Mouse (Mus musculus): Measurements from ENCODE around the gene Ly6g6e.

Gene Ly6g6e

DNA sequence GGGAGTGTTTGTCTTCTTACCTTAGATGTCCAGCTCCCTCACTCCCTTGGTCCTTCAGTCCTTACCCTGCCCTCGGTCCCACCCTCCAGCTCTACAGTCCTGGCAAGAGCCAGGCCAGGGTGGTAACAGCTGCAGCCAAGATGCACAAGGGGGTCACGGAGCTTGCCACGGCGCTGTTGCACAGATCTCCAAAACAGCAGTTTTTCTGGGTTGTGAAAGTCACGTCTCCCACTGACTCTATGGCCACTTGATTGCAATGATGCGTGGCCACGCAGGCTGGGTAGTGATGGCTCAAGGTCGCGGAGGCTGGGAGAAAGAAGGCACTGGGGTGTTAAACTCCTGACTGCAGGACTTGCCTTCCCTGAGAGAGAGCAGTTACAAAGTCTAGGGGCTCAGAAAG lies 5.2 kb upstream of the Ly6g6e start:
- in situ Hi-C loops (cut with MseI, MboI), result no loop called here

DNA sequence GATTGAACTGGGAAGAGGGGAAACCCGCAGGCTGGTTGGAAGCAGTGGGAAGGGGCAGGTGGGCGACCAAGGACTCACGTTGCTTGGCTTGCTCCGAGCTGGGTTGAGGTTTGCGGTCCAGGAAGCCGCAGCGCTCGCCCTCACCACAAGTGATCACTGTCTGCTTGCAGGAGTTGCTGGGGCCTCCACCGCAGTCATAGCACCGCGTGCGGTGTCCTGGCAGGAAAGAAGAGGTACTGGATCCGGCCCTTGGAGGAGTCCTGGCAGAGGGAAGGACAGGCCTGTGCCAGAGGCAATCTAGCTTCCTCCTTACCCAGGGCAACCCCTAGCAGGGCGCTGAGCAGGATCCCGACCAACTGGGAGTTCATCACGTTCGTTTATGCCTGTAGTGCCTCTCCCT lies 2.6 kb upstream of the Ly6g6e start:
- in situ Hi-C loops (cut with MseI, MboI), result no loop called here

DNA sequence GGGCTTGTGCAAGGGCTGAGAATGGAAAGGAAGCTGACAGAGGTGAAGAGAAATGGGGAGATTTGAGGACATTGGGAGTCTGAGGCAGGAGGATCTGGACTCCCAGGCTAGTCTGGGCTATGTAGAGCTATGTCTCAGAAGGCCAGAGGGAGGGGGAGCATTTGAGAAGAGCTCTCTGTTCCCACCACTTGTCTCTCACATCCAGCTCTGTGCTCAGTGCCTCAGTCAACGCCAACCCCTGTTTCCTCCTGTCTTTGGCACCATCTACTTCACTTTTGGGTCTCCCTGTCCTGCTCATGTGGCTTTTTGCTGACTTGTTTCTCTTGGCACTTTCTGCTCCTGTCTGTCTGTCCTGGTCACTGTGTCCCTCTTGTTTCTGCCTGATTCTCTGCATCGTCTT lies 583 bp downstream of the Ly6g6e start:
- in situ Hi-C loops (cut with MseI, MboI), result no loop called here

DNA sequence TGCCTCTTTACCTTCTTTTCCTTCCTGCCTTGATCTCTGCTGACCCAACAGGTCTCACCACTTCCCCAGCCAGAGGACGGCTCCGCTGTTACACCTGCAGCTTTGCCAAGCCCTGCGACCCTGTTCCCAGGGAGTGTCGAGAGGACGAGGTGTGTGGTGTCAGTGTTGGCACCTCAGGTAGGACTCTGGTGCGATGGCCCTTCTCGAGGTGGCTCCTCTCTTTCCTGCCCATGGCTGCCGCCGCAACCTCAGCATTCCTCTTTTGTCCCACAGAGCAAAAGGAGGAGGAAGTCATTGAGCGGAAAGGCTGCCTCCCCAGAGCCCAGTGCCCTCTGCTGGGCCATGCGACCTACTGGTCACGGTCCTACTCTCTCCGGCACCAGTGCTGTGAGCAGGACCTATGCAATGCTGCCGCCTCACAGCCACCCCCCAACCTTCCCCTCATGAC lies 1.1 kb downstream of the Ly6g6e start, which contains the start of gene Ly6g6d:
Ly6g6d (minus strand) TSS at position 280 of the 448 bp plus-strand sequence.
- in situ Hi-C loops (cut with MseI, MboI), result no loop called here

DNA sequence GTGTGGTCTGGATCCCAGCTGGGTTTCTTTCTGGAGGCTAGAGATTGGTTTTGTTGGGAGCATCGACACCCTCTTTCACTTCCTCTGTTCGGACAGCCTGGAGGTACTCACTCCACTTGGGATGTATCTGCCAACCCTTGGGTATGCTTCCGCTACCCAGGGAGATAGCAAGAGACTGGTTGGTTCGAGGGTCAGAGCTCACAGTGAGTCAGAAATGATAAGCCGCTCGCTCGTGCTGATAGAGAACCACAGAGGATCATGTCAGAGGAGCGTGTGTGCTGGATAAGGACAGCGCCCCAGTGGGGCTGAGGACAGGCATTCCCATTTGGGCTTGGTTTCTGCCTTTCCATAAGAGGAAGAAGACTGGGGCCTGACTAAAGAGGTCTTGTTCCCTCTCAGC lies 3.1 kb downstream of the Ly6g6e start:
- in situ Hi-C loops (cut with MseI, MboI), result no loop called here

DNA sequence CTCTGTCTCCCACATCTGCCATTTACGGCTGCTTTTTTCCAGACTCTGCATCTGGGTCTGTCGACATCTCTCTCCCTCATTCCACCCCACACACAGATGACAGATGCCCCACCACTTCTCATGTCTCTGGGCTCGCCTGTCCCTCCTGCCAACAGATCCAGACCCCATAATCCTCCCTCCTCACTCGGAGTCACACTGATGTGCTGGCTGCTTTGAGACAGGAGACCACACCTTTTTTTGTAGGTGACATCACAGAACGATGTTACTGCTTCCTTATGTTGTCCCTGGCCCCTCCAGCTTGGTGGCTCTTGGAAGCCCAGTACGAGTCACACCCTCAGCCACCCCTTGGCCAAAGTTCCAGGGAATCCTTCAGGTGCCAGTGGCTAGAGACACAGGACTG lies 3.5 kb downstream of the Ly6g6e start:
- in situ Hi-C loops (cut with MseI, MboI), result no loop called here

DNA sequence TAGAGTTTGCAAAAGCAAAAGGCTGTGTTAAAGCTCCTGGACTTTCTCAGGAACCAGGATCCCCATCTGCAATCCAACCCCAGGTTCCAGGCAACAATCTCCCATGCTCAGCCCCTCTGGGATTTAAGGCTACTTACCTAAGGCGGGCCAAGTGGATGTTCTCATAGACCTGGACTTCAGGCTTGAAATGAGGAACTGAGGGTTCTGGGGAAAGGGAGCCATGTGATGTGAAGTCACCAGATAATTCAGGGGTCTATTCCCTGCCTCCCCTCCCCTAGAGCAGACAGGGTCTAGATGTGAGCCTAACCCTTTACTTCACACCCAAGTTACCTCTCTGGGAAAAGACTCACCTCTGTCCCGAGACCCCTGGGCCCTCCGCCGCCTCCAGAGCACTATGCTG lies 4.0 kb downstream of the Ly6g6e start:
- in situ Hi-C loops (cut with MseI, MboI), result no loop called here

DNA sequence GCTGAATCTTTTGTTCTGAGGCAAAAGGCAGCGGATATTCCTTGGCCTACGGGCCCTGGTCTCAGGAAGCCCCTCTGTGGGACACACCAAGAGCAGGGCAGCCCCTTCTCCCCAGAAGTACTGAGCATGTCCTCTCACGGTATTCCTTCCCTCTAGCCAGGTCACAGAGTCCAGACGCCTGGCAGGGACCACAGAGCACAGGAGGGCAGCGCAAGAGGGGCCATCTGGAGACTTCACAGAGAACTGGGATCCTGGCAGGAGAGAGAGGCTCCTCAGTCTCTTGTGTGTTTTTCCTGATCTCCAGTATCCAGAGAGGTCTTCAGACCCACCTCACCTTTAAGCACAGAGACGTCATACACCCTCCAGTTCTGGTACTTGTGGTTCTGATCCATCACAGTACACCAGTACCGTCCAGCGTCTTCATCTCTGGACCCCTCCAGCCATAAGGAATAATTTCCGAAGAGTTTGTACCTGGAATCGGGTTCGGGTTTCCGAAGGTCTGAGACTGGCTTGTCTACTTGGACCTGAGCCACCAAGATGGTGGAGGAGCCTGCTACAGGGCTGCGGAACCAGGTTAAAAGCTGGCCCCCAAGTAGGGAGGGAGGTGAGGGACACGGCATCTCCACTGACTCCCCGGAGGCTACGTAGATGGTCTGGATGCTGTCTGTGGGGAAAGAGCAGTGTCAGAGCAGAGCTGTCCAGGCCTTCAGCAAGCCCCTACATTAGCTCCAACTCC lies 6.3 kb downstream of the Ly6g6e start:
- in situ Hi-C loops (cut with MseI, MboI), result no loop called here

DNA sequence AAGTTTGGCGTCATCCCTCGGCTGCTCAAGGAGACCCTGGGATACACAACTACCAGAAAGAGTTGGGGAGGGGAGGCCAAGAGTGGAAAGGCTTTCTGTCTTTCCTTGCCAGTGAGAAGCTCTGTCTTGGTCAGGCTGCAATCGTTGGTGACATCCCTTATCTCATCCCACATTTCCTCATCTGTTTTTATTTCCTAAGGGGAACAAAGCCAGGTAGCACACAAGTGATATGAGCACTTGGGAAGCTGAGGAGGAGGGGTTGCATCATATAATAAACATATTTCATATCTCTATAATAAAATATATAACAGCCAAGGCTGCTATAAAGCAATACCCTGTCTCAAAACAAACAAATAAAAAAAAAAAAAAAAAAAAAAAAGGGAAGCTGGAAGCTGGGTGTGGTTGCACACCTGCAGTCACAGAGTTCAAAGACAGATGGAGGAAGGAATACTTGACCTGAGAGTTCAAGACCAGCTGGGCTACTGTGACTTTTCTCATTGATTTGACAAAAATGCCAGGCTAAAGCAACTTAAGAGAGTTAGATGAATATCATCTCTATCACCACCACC lies 7.3 kb downstream of the Ly6g6e start:
- in situ Hi-C loops (cut with MseI, MboI), result no loop called here

DNA sequence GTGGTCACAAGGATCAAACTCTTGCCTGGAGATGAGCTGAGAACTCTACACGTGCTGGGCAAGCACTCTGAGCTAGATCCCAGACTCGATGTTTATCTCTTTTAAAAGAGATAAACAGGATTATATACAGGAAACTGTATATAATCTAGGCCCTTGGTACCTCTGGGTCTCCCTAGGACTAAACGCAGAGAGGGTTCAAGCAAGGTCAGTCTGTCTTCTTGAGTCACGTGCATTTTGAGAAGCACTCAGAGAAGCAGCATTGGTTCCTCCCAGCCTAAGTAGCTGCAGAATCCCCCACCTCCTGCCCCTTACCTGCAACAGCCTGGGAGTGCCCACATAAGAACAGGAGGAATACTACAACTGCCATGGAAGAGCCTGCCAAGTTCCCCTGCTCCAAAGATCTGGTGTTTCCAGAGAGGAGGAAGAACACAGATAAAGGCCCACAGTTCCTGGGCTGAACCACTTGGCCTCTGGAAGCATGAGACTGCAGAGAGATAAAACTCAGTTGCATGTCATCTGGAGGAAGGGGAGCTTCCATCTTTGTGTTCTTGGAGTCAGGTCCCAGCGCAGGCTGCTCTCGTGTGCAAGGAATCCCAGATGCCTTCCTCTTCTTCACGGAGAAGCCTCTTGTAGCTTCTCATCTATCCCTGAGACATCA lies 8.6 kb downstream of the Ly6g6e start, which contains the start of gene Ly6g6f:
Ly6g6f (minus strand) TSS at position 403 of the 658 bp plus-strand sequence.
- in situ Hi-C loops (cut with MseI, MboI), result no loop called here

DNA sequence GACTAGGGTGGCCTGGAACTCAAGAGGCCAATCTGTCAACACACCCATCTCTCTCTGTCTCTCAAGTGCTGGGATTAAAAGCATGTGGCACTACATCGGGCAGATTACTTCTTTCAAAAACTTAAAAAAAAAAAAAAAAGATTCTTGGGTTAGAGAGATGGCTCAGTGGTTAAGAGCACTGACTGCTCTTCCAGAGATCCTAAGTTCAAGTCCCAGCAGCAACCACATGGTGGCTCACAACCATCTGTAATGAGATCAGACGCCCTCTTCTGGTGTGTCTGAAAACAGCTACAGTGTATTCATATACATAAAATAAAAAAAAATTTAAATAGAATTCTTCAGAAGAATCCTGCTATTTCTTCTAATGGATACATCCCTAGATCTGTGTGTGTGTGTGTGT lies 11.4 kb downstream of the Ly6g6e start:
- in situ Hi-C loops (cut with MseI, MboI), result no loop called here

DNA sequence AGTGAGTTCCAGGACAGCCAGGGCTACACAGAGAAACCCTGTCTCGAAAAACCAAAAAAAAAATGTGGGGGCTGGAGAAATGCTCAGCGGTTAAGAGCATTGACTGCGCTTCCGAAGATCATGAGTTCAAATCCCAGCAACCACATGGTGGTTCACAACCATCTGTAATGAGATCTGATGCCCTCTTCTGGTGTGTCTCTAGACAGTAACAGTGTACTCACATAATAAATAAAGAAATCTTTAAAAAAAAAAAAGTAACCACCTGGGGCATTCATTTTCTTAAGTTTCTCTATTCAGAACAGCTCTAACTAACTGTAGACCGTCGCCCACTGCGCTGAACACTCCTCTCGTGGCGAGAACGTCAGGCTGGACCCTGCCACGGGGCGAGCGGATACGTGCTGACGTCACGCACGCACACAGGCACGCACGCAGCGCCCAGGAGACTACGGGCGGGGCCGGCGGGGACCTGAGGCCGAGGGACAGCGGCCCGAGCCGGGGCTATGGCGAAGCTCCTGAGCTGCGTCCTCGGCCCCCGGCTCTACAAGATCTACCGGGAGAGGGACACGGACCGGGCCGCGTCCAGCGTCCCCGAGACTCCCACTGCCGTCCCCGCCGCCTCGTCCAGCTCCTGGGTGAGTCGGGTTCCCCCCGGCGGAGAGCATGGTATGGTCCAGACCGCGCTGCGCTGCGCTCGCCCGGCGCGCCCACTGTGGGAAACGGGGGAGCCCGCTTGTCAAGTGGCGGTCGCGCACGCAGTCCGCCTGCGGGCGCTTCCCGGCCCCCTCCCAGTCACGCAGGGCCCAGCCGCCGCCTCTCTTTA lies 12.3 kb downstream of the Ly6g6e start, which contains the start of gene Abhd16a:
Abhd16a (plus strand) TSS at position 439 of the 820 bp plus-strand sequence.
- in situ Hi-C loops (cut with MseI, MboI), result no loop called here

DNA sequence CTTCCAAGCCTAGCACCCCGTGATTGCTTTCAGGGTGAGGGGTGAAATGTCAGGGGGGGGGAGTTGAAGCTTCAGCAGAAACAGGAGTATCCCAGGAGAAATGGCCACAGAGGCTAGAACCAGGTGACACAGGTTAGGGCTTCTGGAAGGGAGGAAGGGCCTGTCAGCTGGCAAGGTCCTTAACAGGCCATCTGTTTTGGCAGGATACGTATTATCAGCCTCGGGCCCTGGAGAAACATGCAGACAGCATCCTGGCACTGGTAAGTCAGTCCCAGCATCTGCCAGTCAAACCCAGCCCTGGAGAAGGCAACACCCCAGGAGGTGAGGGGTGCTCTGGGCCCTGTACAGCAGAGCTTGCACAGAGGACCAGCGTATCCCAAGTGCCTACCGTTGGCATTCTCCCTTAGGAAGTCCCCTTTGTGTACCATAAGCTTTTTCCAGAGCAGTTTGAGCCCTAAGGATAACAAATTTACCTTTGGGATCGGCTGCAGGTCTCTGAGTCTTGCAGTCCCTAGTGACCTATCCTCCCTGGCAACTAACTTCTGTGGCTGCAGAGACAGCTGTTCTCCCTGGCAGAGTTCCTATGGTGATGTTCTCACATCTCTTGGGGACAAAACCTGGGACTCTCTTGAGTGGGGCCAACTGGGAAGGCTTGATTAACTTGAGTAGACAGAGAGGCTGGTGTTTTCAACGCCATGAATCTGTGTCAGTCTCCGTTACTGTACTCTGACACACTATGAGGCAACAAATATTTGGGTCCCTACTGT lies 13.6 kb downstream of the Ly6g6e start:
- in situ Hi-C loops (cut with MseI, MboI), result no loop called here

DNA sequence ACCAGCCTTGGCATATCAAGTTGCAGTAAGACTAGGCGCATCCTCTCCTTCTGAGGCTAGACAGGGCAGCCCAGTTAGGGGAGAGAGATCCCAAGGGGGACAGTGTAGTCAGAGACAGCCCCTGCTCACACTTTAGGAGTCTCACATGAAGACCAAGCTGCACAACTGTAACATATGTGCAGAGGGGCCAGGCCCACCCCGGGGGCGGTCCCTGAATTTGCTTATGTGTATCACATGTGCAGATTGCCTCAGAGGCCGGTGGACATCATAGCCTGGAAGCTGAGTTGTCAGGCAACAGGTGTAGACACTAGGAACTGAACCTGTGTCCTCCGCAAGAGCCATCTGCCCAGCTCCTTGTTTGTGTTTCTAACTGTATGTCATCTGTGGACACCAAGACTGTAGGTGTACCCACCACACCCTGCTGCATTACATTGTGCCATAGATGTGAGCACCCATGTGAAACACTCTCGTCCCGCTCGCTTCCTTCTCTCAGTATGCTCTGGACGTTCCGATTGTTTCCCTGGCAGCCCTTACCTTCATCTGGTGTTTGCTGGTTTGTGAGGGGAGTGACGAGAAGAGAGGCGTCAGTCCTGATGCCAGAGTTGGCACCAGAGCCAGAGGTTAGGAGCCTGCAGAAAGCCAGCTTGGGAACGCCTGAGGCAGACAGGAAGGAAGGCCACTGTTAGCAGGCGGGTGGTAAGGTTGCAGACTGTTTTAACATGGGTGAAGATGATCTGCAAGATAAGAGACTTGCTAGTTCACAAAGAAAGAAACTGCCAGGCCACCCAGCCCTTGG lies 15.9 kb downstream of the Ly6g6e start:
- in situ Hi-C loops (cut with MseI, MboI), result no loop called here

DNA sequence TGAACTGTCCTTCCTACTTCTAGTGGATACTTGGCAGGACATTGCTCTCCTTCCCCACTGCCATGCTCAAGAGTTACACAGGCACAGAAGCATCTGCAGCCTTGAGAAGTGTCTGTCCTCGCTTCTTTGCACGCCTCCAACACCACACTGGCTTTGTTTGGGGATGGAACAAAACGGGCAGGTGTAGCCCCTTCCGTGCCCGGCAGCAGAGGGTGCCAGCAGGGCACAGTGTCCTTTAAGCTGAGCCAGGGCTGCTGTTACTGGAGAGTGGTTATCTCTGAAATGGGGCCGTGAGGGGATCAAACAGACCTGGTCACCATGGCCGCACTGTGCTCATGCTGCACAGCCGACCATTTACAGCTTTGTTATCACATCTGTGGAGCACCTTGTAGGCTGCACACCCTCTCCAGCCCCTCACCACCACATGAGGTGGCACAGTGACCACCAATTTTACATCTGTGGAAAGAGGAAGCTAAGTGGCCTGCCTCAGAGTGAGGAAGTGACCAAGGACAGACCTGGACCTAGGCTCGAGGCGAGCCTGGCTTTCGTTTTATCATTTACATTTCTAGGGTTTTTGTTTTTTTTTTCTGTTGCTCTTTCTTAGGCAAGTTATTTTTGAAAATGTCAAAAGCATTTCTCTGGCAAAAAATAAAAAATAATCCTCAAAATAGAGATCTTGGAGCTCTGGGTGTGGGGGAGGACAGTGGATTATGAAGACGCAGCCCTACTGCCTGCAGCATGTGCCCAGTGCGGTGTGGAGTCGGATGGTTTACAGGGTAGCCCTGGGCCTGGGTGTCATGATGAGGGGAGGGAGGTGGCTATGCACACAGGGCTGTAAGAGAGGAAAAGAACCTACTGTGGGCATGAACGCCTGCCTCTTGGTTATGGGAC lies 18.0 kb downstream of the Ly6g6e start:
- in situ Hi-C loops (cut with MseI, MboI), result no loop called here

DNA sequence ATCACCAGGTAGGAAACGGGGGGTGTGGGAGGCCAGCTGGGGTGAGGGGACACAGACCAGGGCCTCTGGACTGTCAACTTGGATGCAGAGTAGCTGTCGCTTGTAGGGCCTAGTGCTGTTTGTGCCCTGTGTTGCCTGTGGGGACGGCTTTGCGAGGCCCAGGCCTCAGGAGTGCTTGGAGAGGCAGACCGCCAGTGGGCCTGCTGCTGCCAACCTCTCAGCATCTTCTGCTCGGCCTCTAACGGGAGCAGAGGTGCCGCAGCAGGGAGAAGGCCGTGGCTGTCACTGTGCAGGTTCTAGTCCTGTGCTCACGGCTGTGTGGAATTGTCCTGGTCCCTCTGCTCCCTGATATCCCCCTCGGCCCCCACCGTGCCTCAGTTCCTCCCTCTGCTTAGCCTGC lies 19.9 kb downstream of the Ly6g6e start:
- in situ Hi-C loops (cut with MseI, MboI), result no loop called here

DNA sequence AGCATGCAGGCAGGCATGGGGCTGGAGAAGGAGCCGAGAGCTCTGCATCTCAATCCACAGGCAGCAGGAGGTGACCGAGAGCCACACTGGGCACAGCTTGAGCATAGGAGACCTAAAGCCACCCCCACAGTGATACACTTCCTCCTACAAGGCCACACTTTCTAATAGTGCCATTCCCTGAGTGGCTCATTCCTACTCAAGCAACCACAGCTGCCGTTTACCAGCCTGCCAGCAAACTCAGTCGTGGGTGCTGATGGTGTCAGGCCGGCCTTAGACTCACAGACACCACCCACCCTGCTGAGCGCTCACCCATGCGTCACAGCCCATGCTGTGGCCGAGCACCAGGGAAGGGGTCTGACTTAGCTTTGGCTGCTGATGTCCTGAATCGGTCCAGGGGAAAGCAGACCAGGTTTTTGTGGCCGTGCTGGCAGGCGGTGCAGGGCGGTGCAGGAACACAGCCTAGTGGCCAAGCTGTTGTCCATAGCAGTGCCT lies 20.5 kb downstream of the Ly6g6e start:
- in situ Hi-C loops (cut with MseI, MboI), result no loop called here

DNA sequence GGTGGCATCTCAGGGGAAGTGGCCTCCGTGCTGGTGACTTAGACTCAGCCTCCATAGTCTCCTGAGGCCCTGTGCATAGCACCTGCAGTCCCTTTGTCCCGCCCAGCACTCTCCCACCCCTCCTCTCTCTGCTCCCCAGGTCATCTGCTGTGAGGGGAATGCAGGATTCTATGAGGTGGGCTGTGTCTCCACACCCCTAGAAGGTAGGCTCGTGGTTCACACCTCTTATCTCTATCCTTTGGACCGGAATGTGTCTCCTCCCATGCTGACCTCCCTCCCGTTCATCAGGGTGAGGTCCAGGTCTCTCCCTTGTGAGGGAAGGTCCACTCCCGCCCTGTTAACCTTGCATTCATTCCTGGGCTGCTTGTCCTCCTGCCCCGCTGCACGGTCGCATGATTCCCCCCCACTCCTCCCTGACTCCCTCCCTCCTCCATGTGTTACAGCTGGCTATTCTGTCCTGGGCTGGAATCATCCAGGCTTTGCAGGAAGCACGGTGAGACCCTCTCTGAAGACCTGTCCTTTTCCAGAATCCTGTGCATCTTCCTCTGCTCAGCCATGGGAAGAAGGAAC lies 23.6 kb downstream of the Ly6g6e start:
- in situ Hi-C loops (cut with MseI, MboI), result loop anchor here in 1 of 2 experiments (25.0 kb wide), 1 partner anchor 88 kb away; the partner anchor contains the start of genes Vars and Vwa7

DNA sequence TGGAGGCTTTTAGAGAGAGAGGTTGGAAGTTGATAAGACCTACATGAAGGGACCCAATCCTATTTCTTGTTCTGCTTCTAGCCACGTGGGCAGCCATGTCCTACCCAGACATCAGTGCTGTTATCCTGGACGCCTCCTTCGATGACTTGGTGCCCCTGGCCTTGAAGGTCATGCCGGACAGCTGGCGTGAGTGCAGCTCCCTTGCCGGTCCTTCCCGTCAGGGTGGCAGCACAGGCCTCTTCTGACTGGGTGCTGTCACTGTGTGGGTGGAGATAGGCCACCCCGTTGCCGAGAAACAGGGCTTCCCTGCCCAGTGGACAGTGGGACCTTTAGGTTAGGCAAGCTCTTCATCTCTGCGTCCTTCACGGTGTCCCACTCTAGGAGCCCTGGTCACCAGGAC lies 24.5 kb downstream of the Ly6g6e start:
- in situ Hi-C loops (cut with MseI, MboI), result loop anchor here in 1 of 2 experiments (25.0 kb wide), 1 partner anchor 89 kb away; the partner anchor contains the start of genes Vars and Vwa7
